Mouse (Mus musculus) cerebellum, adult 2 months (tissue): ENCODE data around the gene Rbfox1. TPM values are rescaled to one million over a fixed set of nuclear protein-coding genes. Genes with fewer than 3 reads are reported as not detected.

Experiments used
- DNase-seq, 2 experiments: peaks; one replicate each; pipeline ENCODE4 v3.0.0; 2021
- H3K27ac ChIP-seq: fragments of 200-500 bp; 2 replicates; pipeline ENCODE4 v1.5.1; 2012; ENCODE audit warnings: low read length, control low read depth, inconsistent platforms; ENCODE audit not compliant: insufficient read depth
- H3K27me3 ChIP-seq: fragments of 200-500 bp; 2 replicates; pipeline ENCODE4 v1.6.1; 2012; ENCODE audit warnings: inconsistent platforms, mild to moderate bottlenecking, low read length, moderate library complexity; ENCODE audit not compliant: control insufficient read depth, insufficient read depth
- H3K4me1 ChIP-seq: fragments of 200-500 bp; 2 replicates; pipeline ENCODE4 v1.6.1; 2011; ENCODE audit warnings: low read length; ENCODE audit not compliant: control insufficient read depth, insufficient read depth
- H3K4me3 ChIP-seq: fragments of 200-500 bp; replicated peaks from 2 replicates; pipeline ENCODE3; 2011; ENCODE audit warnings: mild to moderate bottlenecking, low read depth, low read length, control low read depth; ENCODE audit not compliant: insufficient read depth
- CTCF ChIP-seq: fragments of 200-500 bp; IDR thresholded peaks from 2 replicates; pipeline ENCODE4 v1.5.1; 2011; ENCODE audit warnings: low read depth, mild to moderate bottlenecking, control low read depth, low read length, moderate library complexity, borderline replicate concordance; ENCODE audit not compliant: insufficient read depth
- POLR2A ChIP-seq: fragments of 200-500 bp; IDR thresholded peaks from 2 replicates; pipeline ENCODE4 v1.6.1; 2011; ENCODE audit warnings: low read length, control low read depth, borderline replicate concordance; ENCODE audit not compliant: insufficient read depth
- WGBS: fragments of 180-500 bp; shearing (Covaris S2); methylation state at CpG from one replicate; pipeline ENCODE4 v1.1.7; 2018; 5-methylcytosine and 5-hydroxymethylcytosine counted together
- polyA plus RNA-seq: library from polyadenylated mRNA; depleted of rRNA; stranded (reverse); fragments of >200 nt; gene quantifications from 2 replicates; pipeline ENCODE4 v1.2.3, GENCODE M21; 2012

Gene Rbfox1
- polyA plus RNA-seq, 1 experiment, result 132 TPM

DNA sequence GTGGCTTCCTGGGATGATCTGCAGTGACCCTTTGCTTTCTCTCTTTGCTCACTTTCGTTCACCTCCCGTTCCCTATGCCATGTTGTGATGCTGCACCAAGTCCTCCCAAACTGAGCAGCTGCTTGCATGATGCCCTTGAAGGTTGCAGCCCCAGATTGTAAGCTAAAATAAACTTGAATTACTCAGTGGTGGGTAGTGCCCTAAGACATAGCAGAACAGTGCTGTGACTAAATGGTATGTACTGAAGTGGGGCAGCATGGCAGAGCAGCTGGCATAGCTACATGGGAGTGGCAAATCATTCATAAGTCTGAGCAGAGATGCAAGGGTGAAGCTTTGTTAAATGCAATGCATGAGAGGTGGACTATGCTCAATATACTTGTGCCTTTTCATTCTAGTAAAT lies 307.2 kb downstream of the Rbfox1 start:
- H3K27me3 ChIP-seq, result no peaks in the 10 kb centered on the region
- 78% methylated on average over 2 of the region's 2 CpGs for WGBS
- no peak for DNase-seq
- no peak for TF ChIP-seq CTCF
- no peak for TF ChIP-seq POLR2A
- H3K4me3 ChIP-seq, result no peak overlapping the region
- no peak overlapping the region for H3K27ac ChIP-seq
- 0 out of 2 replicates have a peak, but pooled peaks cover 3% of the 10 kb centered on the region for H3K4me1 ChIP-seq

DNA sequence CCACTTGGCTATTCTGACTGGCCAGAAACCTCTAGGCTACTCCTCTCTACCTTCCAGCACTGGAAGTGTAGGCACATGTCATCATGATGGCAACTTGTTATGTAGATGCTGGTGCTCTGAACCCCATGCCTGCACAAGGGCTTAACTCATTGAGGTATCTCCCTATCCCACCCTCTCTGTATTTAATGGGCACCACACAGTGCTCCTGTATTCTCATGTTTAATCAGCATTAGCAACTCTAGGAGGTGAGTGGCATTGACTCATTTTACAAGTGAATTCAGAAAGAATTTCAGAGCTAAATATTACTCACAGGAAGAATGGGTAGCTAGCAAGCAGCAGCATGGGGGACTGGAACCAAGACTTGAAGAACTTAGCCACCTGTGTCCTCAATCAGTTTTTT lies 321.3 kb downstream of the Rbfox1 start:
- no peak for DNase-seq
- no peak overlapping the region for H3K4me3 ChIP-seq
- no peak for TF ChIP-seq CTCF
- TF ChIP-seq POLR2A, result no peak
- no peak overlapping the region for H3K27ac ChIP-seq
- no peaks in the 10 kb centered on the region for H3K27me3 ChIP-seq
- peaks cover 2% of the 10 kb centered on the region; the same call in 1 of the 2 replicates for H3K4me1 ChIP-seq

DNA sequence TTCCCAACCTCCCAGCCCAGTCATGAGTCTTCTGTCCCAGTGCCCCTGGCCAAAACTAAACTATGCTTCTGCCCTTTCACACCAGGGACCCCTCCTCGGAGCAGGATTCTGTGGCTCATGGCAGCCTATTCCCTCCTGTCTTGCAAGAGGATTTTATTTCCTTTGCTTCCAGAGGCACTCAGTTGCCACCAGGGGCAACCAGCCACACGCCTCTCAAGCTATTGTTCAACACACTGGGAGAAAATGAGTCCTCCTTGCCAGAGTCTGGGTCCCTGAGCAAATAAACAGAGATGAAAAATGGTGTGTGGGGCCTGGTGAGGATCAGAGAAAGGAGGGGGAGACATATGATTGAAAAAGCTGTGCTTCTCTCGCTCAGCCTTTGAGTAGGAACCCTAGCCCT lies 327.8 kb downstream of the Rbfox1 start:
- Histone ChIP-seq H3K27me3 (no peaks in the 10 kb centered on the region), H3K4me1 (no peaks in the 10 kb centered on the region), H3K27ac (no peak overlapping the region), H3K4me3 (no peak overlapping the region)
- no peak for DNase-seq
- 68% methylated on average over 3 of the region's 3 CpGs for WGBS
- TF ChIP-seq CTCF (no peak), POLR2A (no peak)

DNA sequence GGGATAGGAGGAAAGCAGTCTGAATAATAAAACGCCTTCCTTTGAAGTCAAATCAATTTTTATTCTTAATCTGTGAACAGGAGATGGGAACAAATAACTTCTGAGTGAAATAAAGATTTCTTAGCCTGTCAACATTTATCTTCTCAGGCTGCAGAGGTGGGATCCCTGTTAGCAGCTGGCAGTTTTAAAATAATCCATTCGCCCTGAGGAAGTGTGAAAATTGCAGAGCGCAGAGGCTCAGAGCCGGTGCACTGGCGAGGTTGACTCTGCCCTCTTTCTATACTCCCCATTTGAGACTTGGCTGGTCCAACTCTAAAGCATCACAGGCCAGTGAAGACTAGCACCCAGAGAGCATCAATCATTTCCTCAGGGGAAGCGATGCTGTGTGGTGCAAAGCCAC lies 342.3 kb downstream of the Rbfox1 start:
- Histone ChIP-seq H3K27ac (no peak overlapping the region), H3K4me3 (no peak overlapping the region), H3K27me3 (no peaks in the 10 kb centered on the region), H3K4me1 (no peaks in the 10 kb centered on the region)
- no peak for TF ChIP-seq CTCF
- TF ChIP-seq POLR2A, result no peak
- WGBS, result 90% methylated on average over 6 of the region's 6 CpGs
- no peak for DNase-seq

DNA sequence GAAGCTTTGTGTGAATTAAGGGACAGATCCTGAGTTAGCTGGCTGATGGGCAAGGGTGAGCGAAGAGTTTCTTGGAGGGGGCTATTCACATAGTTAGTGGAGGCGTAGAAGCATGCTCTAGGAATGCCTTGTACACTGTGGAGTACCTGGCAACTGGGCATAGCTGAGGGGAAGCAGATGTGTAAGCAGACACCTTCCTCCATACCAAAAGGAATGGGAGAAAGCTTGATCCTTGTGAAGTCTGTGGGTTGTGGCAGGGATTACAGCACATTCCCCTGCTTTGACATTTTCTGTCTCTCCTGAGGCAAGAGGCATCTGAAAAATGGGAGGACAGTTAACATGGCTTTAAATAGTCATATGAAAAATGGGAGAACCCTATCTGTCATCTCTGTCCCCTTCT lies 347.8 kb downstream of the Rbfox1 start:
- Histone ChIP-seq H3K27ac (no peak overlapping the region), H3K27me3 (no peaks in the 10 kb centered on the region), H3K4me1 (no peaks in the 10 kb centered on the region), H3K4me3 (no peak overlapping the region)
- DNase-seq, result no peak
- 96% methylated on average over 2 of the region's 2 CpGs for WGBS
- TF ChIP-seq CTCF (no peak), POLR2A (no peak)

DNA sequence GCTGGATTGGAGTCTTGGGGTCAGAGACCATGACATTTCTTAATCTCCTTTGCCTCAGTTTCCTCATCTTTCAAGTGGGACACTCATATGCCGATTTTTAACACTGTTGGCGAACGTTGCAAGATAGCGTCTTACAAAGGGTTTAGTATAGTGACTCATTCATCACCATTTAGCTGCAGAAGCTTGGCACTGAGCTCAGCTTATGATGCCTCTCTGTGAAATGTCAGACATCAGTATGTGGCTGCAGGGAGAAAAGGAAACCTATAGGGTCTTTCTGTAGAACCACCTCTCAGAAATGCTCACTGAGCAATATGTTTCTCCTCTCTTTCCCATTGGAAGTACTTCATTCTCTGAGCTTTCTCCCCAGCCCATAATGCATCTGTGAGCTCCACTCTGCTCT lies 356.2 kb downstream of the Rbfox1 start:
- 88% methylated on average over 4 of the region's 4 CpGs for WGBS
- H3K4me1 ChIP-seq, result no peaks in the 10 kb centered on the region
- no peak overlapping the region for H3K27ac ChIP-seq
- TF ChIP-seq CTCF (no peak), POLR2A (no peak)
- H3K27me3 ChIP-seq, result no peaks in the 10 kb centered on the region
- DNase-seq, result no peak
- no peak overlapping the region for H3K4me3 ChIP-seq

DNA sequence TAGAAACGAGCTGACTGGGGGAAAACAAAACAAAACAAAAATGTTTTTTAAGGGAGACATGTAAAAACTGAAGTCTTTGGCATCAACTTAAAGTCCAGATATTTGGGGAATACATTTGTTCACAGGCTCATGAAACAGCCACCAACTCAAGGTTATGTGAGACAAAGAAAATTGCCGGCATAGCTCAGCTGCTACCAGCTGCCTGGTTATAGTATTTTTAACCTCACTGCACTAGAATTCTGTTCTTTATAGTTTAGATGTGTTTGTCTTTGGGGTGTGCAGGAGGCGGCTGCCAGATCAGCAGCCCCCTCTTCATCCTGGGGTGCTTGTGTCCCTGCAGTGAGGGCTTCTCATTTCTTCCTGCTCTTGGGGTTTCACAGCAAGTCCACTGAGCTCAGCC lies 357.3 kb downstream of the Rbfox1 start:
- no peak for TF ChIP-seq CTCF
- no peak for TF ChIP-seq POLR2A
- no peak overlapping the region for H3K27ac ChIP-seq
- no peaks in the 10 kb centered on the region for H3K4me1 ChIP-seq
- DNase-seq, result no peak
- no peaks in the 10 kb centered on the region for H3K27me3 ChIP-seq
- H3K4me3 ChIP-seq, result no peak overlapping the region
- WGBS, result 89% methylated on average over 3 of the region's 3 CpGs

DNA sequence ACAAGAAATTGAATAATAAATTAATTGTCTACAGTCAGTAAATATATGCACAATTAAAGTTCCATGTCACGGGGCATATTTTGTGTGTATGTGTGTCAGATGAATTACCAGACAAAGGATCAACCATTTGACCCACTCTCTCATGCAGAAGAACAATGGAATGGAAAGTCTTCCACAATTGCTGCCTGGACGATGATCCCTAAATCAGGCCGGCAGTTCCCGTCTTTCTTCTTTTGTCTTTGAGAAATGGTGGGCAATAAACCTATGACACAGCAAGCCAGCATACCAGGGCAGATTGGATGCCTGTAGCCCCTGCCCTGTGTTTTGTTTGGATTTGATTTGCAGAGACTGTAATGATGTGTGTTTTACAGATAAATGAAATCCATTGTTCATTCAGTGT lies 362.4 kb downstream of the Rbfox1 start:
- no peaks in the 10 kb centered on the region for H3K27me3 ChIP-seq
- no peaks in the 10 kb centered on the region for H3K4me1 ChIP-seq
- no peak for DNase-seq
- no peak overlapping the region for H3K27ac ChIP-seq
- no peak overlapping the region for H3K4me3 ChIP-seq
- 72% methylated on average over 4 of the region's 4 CpGs for WGBS
- TF ChIP-seq POLR2A (no peak), CTCF (no peak)

- TF ChIP-seq POLR2A, result no peak
- TF ChIP-seq CTCF, result no peak
- H3K4me1 ChIP-seq, result no peaks in the 10 kb centered on the region
- H3K4me3 ChIP-seq, result no peak overlapping the region
- no peak overlapping the region for H3K27ac ChIP-seq
- no peaks in the 10 kb centered on the region for H3K27me3 ChIP-seq
- no peak for DNase-seq
- WGBS, result 73% methylated on average over 8 of the region's 8 CpGs
Observed at GRCm38 (mm10) chr16:6264557-6264956, 379.4 kb downstream of the Rbfox1 start.
